Mouse (Mus musculus) CH12.LX (cell line): ENCODE measurements around the gene Gm21915.

Source experiments
- CTCF ChIP-seq, 2 experiments: IDR thresholded peaks in 1 of 2; conservative IDR thresholded peaks in 1 of 2; 2 replicates each; pipeline ENCODE4 v1.5.1; 2011 to 2012; ENCODE audit warnings: low read depth in 2 of 2, low read length in 2 of 2, improper control_type of control experiment in 1 of 2, inconsistent platforms in 1 of 2, mild to moderate bottlenecking in 1 of 2, moderate library complexity in 1 of 2
- EP300 ChIP-seq: IDR thresholded peaks from 2 replicates; pipeline ENCODE4 v1.6.1; 2011; ENCODE audit warnings: low read length, improper control_type of control experiment
- HCFC1 ChIP-seq: IDR thresholded peaks from 2 replicates; pipeline ENCODE4 v1.6.1; 2012; ENCODE audit warnings: low read depth, mild to moderate bottlenecking, inconsistent platforms, low read length, improper control_type of control experiment
- IRF4 ChIP-seq: IDR thresholded peaks from 2 replicates; pipeline ENCODE4 v1.6.1; 2014; ENCODE audit warnings: low read depth, mild to moderate bottlenecking, inconsistent platforms, low read length, improper control_type of control experiment
- MAX ChIP-seq: IDR thresholded peaks from 2 replicates; pipeline ENCODE4 v1.6.1; 2011; ENCODE audit warnings: low read length, improper control_type of control experiment
- POLR2A ChIP-seq: IDR thresholded peaks from 2 replicates; pipeline ENCODE4 v1.6.1; 2011; ENCODE audit warnings: low read depth, mild to moderate bottlenecking, improper control_type of control experiment, low read length
- RCOR1 ChIP-seq: conservative IDR thresholded peaks from 2 replicates; pipeline ENCODE4 v1.6.1; 2012; ENCODE audit warnings: low read depth, mild to moderate bottlenecking, inconsistent platforms, low read length, improper control_type of control experiment
- TBP ChIP-seq: conservative IDR thresholded peaks from 2 replicates; pipeline ENCODE4 v1.6.1; 2011; ENCODE audit warnings: low read depth, low read length, improper control_type of control experiment
- USF1 ChIP-seq: IDR thresholded peaks from 2 replicates; pipeline ENCODE4 v1.6.1; 2014; ENCODE audit warnings: low read depth, mild to moderate bottlenecking, inconsistent platforms, low read length, improper control_type of control experiment
- ZMIZ1 ChIP-seq: IDR thresholded peaks from 2 replicates; pipeline ENCODE4 v1.6.1; 2012; ENCODE audit warnings: low read depth, mild to moderate bottlenecking, inconsistent platforms, low read length, improper control_type of control experiment

DNA sequence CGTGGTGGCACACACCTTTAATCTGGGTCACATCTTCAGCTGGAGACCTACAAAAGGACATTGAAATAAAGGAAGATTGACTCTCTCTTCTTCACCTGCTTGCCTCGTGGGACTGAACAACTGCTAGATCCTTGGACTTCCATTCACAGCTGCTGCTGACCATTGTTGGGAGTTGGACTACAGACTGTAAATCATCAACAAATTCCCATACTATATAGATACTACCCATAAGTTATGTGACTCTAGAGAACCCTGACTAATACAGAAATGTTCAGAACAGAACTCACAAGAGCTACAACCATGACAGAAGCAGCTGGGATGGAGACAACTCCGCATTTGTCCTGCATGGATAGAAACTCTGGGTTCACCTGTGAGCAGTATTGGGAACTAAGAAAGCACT, at the start of gene Gm21915:
- no peak for TF ChIP-seq POLR2A
- no peak for TF ChIP-seq USF1
- TF ChIP-seq CTCF (conservative IDR thresholded peaks at IDR 0.05 in 1 of 2, IDR thresholded peaks at IDR 0.05 in 1 of 2; ENCODE audit: low read depth in 2 of 2, low read length in 2 of 2): no peak
- TF ChIP-seq TBP: no peak
- no peak for TF ChIP-seq EP300
- no peak for TF ChIP-seq HCFC1
- TF ChIP-seq ZMIZ1: no peak
- no peak for TF ChIP-seq IRF4
- no peak for TF ChIP-seq RCOR1
- TF ChIP-seq MAX: no peak
